Mouse (Mus musculus) cerebellum, postnatal 4 days (tissue): ENCODE data around the gene 1110008L16Rik.
A peak's percentile ranks its signal among the peaks of the same experiment; 100 is the strongest.
"Not testable (repeated sequence)": the region's sequence is repeated elsewhere in the genome, so short reads cannot be mapped to it uniquely, and the experiment has no call there.

Source experiments
- DNase-seq, 2 experiments: peaks; one replicate each; pipeline ENCODE4 v3.0.0; 2022; ENCODE audit warnings: low spot score in 2 of 2, mixed read lengths in 1 of 2

1110008L16Rik gene

GRCm38 (mm10) chr12:55299336-55299735 lies at the start of gene 1110008L16Rik:
1110008L16Rik (plus strand) TSS chr12:55299577.
- no peak for DNase-seq

DNA sequence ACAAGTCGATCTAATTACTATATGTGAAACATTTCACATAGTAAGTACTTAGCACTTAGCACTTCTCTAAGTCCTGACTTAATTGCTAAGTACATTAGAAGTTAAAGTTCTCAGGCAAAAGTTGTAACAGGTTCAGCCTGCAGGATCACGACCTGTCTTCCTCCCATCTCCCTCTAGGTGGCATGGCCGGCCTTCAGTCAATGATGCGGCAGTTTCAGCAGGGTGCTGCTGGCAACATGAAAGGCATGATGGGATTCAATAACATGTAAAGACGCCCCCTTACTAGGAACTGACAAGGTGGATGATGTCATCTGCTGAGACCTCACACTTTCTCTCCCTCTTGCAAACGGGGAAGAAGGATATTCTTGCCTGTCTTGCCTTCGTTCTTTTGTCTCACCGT lies 37.4 kb upstream of the 1110008L16Rik start:
- not testable (repeated sequence) for DNase-seq

GRCm38 (mm10) chr12:55263385-55263784 lies 36.0 kb upstream of the 1110008L16Rik start:
- not testable (repeated sequence) for DNase-seq

- DNase-seq, result no peak
Measured at GRCm38 (mm10) chr12:55272243-55272642, 27.1 kb upstream of the 1110008L16Rik start.

DNA sequence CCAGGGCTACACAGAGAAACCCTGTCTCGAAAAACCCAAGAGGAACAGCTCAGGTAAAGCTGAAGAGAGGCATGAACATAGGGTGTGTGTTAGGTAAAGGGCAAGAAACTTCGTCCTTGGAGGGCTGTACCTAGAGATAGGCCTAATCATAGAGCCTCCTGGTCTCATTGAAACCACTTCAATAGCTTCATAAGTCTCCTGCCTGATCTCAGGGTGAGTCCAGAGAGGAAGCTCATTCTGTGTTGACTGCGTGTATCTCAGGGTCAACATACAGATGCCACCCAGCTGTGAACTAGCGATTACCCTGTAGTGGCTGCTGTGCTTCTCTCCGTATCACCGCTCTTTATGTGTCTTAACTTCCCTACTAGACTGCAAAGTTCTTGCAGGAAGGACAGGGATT lies 21.8 kb upstream of the 1110008L16Rik start:
- not testable (repeated sequence) for DNase-seq

DNA sequence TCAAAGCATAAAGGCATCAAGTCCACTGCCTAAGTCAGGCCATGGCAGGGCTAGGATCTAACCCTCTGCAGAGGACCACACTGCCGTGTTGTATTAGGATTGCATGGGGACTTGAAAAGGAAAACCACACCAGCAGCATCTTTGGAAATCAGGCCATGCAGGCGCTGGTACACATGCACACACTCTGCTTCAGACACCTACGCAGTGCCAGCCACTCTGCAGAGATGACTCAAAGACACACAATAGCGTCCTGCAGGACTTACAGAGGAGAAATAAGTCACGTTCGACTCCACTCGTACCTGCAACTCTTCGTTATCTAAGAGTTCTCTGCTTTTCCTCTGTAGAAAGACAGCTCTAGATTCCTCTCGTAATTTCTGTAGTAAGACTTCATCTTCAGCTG lies 1.3 kb upstream of the 1110008L16Rik start:
- DNase-seq, result no peak

DNA sequence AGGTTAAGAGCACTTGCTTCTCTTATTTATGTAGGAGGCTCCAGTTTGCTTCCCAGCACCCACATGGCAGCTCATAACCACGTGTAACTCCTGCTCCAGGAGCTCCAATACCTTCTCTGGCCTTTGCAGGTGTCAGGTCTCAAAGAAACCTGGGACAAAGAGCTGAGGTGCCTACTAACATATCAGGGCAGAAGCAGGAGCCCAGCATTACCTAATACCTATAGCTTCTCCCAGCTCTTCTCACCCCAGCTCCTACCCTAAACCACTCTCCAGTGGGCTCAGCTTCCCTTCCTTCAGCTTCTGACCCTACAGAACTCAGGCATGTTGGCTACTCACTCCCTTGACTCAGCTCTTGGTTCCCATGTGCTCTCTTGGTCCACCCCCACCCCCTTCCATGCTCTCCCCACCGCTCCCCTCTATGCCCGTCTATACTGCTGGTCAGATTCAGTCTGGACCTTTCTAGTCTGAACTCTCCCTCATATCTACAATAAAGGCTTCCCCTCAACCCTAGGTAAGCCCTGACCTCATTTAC lies 1.5 kb downstream of the 1110008L16Rik start:
- DNase-seq, result no peak

- DNase-seq, result no peak
Measured at GRCm38 (mm10) chr12:55301472-55302300, 2.3 kb downstream of the 1110008L16Rik start.

- DNase-seq, result peak; percentile 54 to 83
Measured at GRCm38 (mm10) chr12:55302485-55303441, 3.4 kb downstream of the 1110008L16Rik start, which contains the start of gene Ppp2r3c. Ppp2r3c (minus strand) TSS chr12:55302998.

GRCm38 (mm10) chr12:55306371-55306770 lies 7.0 kb downstream of the 1110008L16Rik start:
- DNase-seq, result no peak

DNA sequence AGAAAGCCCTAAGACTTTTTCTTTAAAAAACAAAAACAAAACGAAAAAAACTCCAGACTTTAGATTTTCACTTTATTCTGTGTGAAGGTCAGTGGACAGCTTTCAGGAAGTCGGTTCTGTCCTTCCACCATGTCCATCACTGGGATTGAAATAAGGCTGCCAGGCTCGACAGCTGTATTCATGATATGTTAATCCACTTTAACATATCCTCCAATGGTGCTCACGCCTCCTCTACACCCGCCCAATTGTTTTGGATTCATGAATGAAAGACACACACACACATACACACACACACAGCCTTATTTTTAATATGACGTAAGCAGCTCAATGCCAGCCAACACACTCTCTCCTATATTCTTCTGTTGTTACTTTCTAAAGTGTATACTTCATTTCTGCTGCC lies 8.2 kb downstream of the 1110008L16Rik start:
- no peak for DNase-seq

GRCm38 (mm10) chr12:55308731-55309130 lies 9.4 kb downstream of the 1110008L16Rik start:
- no peak for DNase-seq

DNA sequence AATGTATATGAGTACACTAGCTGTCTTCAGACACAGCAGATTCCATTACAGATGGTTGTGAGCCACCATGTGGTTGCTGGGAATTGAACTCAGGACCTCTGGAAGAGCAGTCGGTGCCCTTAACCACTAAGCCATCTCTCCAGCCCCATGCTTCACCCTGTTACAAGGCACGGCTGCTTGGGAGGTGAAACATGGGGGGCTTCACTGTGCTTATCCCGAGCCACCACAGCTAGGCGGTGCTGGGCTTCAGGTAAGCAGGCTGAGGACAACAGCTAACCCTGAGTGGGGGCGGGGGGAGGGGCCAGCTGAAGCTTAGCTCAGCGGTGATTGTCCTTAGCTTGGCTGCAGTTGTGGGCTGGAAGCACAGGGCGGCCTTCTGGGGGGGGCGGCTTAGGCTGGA lies 10.1 kb downstream of the 1110008L16Rik start:
- no peak for DNase-seq

GRCm38 (mm10) chr12:55311841-55312240 lies 12.5 kb downstream of the 1110008L16Rik start:
- DNase-seq, result no peak

DNA sequence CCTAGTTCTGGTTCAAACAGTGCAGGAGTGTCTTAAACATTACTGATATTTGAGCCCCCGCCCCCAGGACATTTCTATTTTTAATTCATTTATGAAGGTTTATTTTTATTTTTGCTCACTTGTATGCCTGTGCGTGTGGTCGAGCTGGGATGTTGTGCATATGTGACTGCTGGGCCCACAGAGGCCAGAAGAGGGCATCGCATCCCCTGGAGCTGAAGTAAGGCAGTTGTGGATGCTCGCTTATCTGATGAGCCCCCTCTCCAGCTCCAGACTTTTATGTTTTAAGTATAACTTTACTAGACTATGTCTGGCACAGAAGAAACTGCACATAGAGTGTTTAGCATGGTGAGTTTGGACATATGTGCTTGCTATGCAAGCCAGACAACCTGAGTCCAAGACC lies 14.5 kb downstream of the 1110008L16Rik start:
- no peak for DNase-seq

DNA sequence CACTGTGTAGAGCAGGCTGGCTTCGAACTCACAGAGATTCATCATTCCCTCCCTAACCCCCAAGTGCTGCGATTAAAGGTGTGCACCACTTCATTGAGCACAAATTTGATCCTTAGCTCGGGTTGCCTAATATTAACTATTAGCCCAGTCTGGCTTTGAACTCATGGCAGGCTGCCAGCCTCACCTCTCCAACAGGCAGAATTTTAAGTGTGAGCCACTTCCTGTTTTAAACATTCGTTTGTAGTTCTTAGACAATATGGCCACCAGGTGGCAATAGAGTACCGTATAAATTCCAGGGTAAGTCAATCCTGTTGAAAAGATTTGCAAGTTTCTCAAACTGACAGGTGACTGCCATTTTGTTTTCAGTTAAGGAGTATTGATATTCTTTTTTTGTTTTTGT lies 15.8 kb downstream of the 1110008L16Rik start:
- peak; percentile 25 to 71 for DNase-seq

DNA sequence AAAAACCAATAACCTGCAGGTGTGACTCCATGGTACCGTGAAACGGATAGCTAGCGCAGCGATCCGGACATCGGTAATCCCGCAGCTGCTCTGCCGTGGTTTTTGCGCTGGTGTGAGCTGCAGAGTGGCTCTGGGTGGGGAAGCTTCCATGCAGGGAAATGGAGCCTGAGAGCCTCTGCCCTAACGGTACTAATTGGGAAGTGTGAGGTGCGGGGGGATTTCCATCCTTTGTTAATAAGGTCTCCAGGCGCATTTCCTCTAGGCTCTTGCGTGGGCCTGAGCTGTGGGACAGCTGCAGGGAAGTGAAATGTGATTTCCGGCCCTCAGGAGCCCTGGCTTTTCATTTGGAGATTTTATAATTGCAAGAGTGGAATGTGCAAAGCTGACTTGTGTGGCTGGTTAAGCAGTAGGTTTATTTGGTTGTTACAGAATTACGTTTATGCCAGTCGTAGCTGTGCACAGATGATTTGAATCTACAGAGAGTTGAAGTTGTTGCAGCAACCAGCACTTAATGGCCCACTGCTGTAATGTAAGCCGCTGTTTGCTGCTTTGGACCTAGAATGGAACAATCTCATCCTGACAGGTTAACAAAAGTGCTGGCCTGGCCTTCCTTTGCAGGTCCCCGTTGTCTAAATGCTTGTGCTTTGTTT lies 22.4 kb downstream of the 1110008L16Rik start:
- DNase-seq, result no peak

- no peak for DNase-seq
Measured at GRCm38 (mm10) chr12:55325702-55326101, 26.3 kb downstream of the 1110008L16Rik start.

GRCm38 (mm10) chr12:55328784-55329183 lies 29.4 kb downstream of the 1110008L16Rik start:
- no peak for DNase-seq

- DNase-seq, result no peak
Measured at GRCm38 (mm10) chr12:55329351-55329750, 30.0 kb downstream of the 1110008L16Rik start.

DNA sequence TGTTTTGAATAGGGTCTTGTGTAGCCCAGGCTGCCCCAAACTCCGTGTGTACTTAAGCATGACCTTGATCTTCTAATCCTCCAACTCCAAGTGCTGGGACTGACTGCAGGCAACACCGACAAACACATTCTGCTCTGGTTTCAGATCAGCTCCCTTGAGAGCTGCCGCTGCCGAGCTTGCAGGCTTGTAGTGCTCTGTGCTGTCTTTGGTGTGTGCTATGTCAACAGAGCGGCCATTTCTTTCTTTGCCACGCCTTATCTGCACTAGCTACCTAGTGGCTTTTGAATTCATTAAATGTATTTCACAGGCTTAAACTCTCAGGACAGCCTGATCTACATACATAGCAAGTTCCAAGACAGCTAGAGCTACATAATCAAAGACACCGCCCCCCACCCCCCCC lies 34.3 kb downstream of the 1110008L16Rik start:
- no peak for DNase-seq

DNA sequence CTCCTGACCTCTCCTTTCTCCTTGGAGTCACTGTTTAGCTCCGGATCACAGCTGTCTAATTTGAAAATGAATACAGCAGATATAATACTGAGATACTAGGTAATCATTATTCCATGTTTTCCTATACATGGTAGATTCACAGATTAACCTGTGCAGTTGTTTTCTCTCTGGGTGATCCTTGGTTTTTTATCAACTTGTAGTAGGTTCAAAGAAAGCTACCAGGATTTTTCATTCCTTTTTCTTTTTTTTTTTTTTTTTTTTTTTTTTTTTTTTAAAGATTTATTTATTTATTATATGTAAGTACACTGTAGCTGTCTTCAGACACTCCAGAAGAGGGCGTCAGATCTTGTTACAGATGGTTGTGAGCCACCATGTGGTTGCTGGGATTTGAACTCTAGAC lies 39.1 kb downstream of the 1110008L16Rik start:
- DNase-seq, result not testable (repeated sequence)
